Mouse (Mus musculus) kidney, embryonic 14.5 days (tissue): ENCODE measurements around the gene Spon1. TPM values are rescaled to one million over a fixed set of nuclear protein-coding genes. Genes with fewer than 3 reads are reported as not detected.

Source experiments
- ATAC-seq: fragments of 200-750 bp; cut with Nextera tagmentation; 2 replicates; pipeline ENCODE4 v1.8.0; 2017; ENCODE audit warnings: moderate number of reproducible peaks, mild to moderate bottlenecking, moderate TSS enrichment, moderate library complexity; ENCODE audit not compliant: low FRiP score, low TSS enrichment
- H3K27ac ChIP-seq: fragments of 300-500 bp; sonication (generic); 2 replicates; pipeline ENCODE4 v1.5.1; 2014; ENCODE audit warnings: low read depth, mild to moderate bottlenecking, low read length, moderate library complexity, mixed read lengths
- H3K27me3 ChIP-seq: fragments of 300-500 bp; sonication (generic); 2 replicates; pipeline ENCODE4 v1.6.1; 2014; ENCODE audit warnings: mild to moderate bottlenecking, low read length; ENCODE audit not compliant: control insufficient read depth, insufficient read depth
- H3K36me3 ChIP-seq: fragments of 300-500 bp; sonication (generic); 2 replicates; pipeline ENCODE4 v1.6.1; 2014; ENCODE audit warnings: low read length, mixed read lengths; ENCODE audit not compliant: control insufficient read depth, insufficient read depth
- H3K4me1 ChIP-seq: fragments of 300-500 bp; sonication (generic); 2 replicates; pipeline ENCODE4 v1.6.1; 2014; ENCODE audit warnings: low read length, mixed read lengths; ENCODE audit not compliant: control insufficient read depth, insufficient read depth
- H3K4me2 ChIP-seq: fragments of 300-500 bp; sonication (generic); replicated peaks from 2 replicates; pipeline ENCODE4 v1.6.1; 2014; ENCODE audit warnings: low read depth, mild to moderate bottlenecking, low read length
- H3K4me3 ChIP-seq: fragments of 300-500 bp; sonication (generic); 2 replicates; pipeline ENCODE4 v1.5.1; 2014; ENCODE audit warnings: mild to moderate bottlenecking, low read length
- H3K9ac ChIP-seq: fragments of 300-500 bp; sonication (generic); 2 replicates; pipeline ENCODE4 v1.6.1; 2014; ENCODE audit warnings: low read depth, mild to moderate bottlenecking, low read length, moderate library complexity
- H3K9me3 ChIP-seq: fragments of 300-500 bp; sonication (generic); 2 replicates; pipeline ENCODE4 v1.6.1; 2016; ENCODE audit warnings: low read length; ENCODE audit not compliant: control insufficient read depth
- WGBS: fragments of 180-500 bp; shearing (Covaris S2); extraction: QIAGEN DNeasy Blood & Tissue Kit; methylation state at CpG from one replicate; pipeline ENCODE4 v1.1.7; 2014; 5-methylcytosine and 5-hydroxymethylcytosine counted together
- polyA plus RNA-seq: library from polyadenylated mRNA; unstranded; fragments of >200 nt; fragmentation: Nextera tagmentation; extraction: Ambion mirVana; gene quantifications from 2 replicates; pipeline ENCODE4 v1.2.1, GENCODE M21; 2014

Spon1 gene
- polyA plus RNA-seq, 1 experiment from 2014 or later = 8.5 TPM

GRCm38 (mm10) chr7:114090892-114091545 is 325.2 kb downstream of the Spon1 start:
- Histone ChIP-seq H3K9ac (no peak overlapping the region), H3K27me3 (no peaks in the 10 kb centered on the region), H3K36me3 (no peaks in the 10 kb centered on the region), H3K4me1 (peaks cover 44% of the 10 kb centered on the region), H3K9me3 (no peaks in the 10 kb centered on the region), H3K4me3 (no peak overlapping the region), H3K27ac (no peak overlapping the region), H3K4me2 (no peak overlapping the region)
- no peak for ATAC-seq
- WGBS = 66% methylated on average over 10 of the region's 10 CpGs
